Mouse (Mus musculus): Measurements from ENCODE around the gene Fbn1.
"Not testable (repeated sequence)": the region's sequence is repeated elsewhere in the genome, so short reads cannot be mapped to it uniquely, and the experiment has no call there.

Gene Fbn1

GRCm38 (mm10) chr2:125285777-125286176 lies 222.0 kb downstream of the Fbn1 start:
- no peak for DNase-seq

- DNase-seq, result no peak
Measured at GRCm38 (mm10) chr2:125282334-125283206, 225.2 kb downstream of the Fbn1 start.

GRCm38 (mm10) chr2:125279995-125280394 lies 227.8 kb downstream of the Fbn1 start:
- DNase-seq, result not testable (repeated sequence)

- DNase-seq, result no peak
Measured at GRCm38 (mm10) chr2:125278474-125278873, 229.3 kb downstream of the Fbn1 start.

GRCm38 (mm10) chr2:125276692-125277091 lies 231.1 kb downstream of the Fbn1 start:
- DNase-seq, result no peak

GRCm38 (mm10) chr2:125275617-125276016 lies 232.2 kb downstream of the Fbn1 start:
- DNase-seq, result no peak

GRCm38 (mm10) chr2:125268876-125269275 lies 238.9 kb downstream of the Fbn1 start:
- no peak for DNase-seq

GRCm38 (mm10) chr2:125263753-125264152 lies 244.0 kb downstream of the Fbn1 start:
- no peak for DNase-seq

GRCm38 (mm10) chr2:125263056-125263455 lies 244.7 kb downstream of the Fbn1 start:
- no peak for DNase-seq

GRCm38 (mm10) chr2:125260326-125260725 lies 247.5 kb downstream of the Fbn1 start:
- no peak for DNase-seq

- peak in 1 of 2 experiments; percentile 8 for DNase-seq
Measured at GRCm38 (mm10) chr2:125259230-125260120, 248.3 kb downstream of the Fbn1 start.

GRCm38 (mm10) chr2:125255886-125256285 lies 251.9 kb downstream of the Fbn1 start:
- DNase-seq, result no peak

- DNase-seq, result no peak
Measured at GRCm38 (mm10) chr2:125254630-125255029, 253.2 kb downstream of the Fbn1 start.

- peak; percentile 3 to 28 for DNase-seq
Measured at GRCm38 (mm10) chr2:125253699-125254098, 254.1 kb downstream of the Fbn1 start.

- DNase-seq, result peak; percentile 47 to 58
Measured at GRCm38 (mm10) chr2:125252275-125252674, 255.5 kb downstream of the Fbn1 start.

GRCm38 (mm10) chr2:125251781-125252180 lies 256.0 kb downstream of the Fbn1 start:
- peak; percentile 24 to 29 for DNase-seq
